Mouse (Mus musculus) heart, embryonic 14.5 days (tissue): Measurements from ENCODE around the gene Calcr. TPM values are rescaled to one million over a fixed set of nuclear protein-coding genes. Genes with fewer than 3 reads are reported as not detected.

Experiments used
- ATAC-seq: fragments of 200-750 bp; cut with Nextera tagmentation; 2 replicates; pipeline ENCODE4 v1.8.0; 2017; ENCODE audit warnings: low read depth, moderate TSS enrichment; ENCODE audit not compliant: insufficient number of reproducible peaks, insufficient read depth, low FRiP score
- H3K27ac ChIP-seq, 2 experiments: fragments of 200-500 bp in 1 of 2; fragments of 300-500 bp in 1 of 2; sonication (generic) in 1 of 2; replicated peaks in 1 of 2; 2 replicates each; pipeline ENCODE4 v1.5.1; 2012 to 2014; ENCODE audit warnings: low read depth in 2 of 2, low read length in 2 of 2, control low read depth in 1 of 2, mild to moderate bottlenecking in 1 of 2, mixed read lengths in 1 of 2; ENCODE audit not compliant: control insufficient read depth in 1 of 2, insufficient read depth in 1 of 2
- H3K27me3 ChIP-seq: fragments of 300-500 bp; sonication (generic); 2 replicates; pipeline ENCODE4 v1.6.1; 2014; ENCODE audit warnings: mild to moderate bottlenecking, low read length, control low read depth; ENCODE audit not compliant: control insufficient read depth, insufficient read depth
- H3K36me3 ChIP-seq: fragments of 300-500 bp; sonication (generic); 2 replicates; pipeline ENCODE4 v1.6.1; 2014; ENCODE audit warnings: mild to moderate bottlenecking, control low read depth, low read length, mixed read lengths; ENCODE audit not compliant: control insufficient read depth, insufficient read depth
- H3K4me1 ChIP-seq, 2 experiments: fragments of 200-500 bp in 1 of 2; fragments of 300-500 bp in 1 of 2; sonication (generic) in 1 of 2; 2 replicates each; pipeline ENCODE4 v1.6.1; 2012 to 2014; ENCODE audit warnings: low read length in 2 of 2, control low read depth in 1 of 2, mixed read lengths in 1 of 2; ENCODE audit not compliant: control insufficient read depth in 2 of 2, insufficient read depth in 2 of 2
- H3K4me2 ChIP-seq: fragments of 300-500 bp; sonication (generic); 2 replicates; pipeline ENCODE4 v1.6.1; 2014; ENCODE audit warnings: mild to moderate bottlenecking, low read length
- H3K4me3 ChIP-seq, 2 experiments: fragments of 200-500 bp in 1 of 2; fragments of 300-500 bp in 1 of 2; sonication (generic) in 1 of 2; 2 replicates each; pipeline ENCODE4 v1.5.1; 2012 to 2014; ENCODE audit warnings: low read length in 2 of 2, mild to moderate bottlenecking in 2 of 2, control low read depth in 1 of 2, low read depth in 1 of 2, moderate library complexity in 1 of 2; ENCODE audit not compliant: control insufficient read depth in 1 of 2, insufficient read depth in 1 of 2
- H3K9ac ChIP-seq: fragments of 300-500 bp; sonication (generic); 2 replicates; pipeline ENCODE4 v1.6.1; 2014; ENCODE audit warnings: mild to moderate bottlenecking, low read length
- H3K9me3 ChIP-seq: fragments of 300-500 bp; sonication (generic); 2 replicates; pipeline ENCODE4 v1.6.1; 2016; ENCODE audit warnings: low read length, control low read depth; ENCODE audit not compliant: control insufficient read depth
- WGBS: fragments of 180-500 bp; shearing (Covaris S2); extraction: QIAGEN DNeasy Blood & Tissue Kit; methylation state at CpG from one replicate; pipeline ENCODE4 v1.1.7; 2014; 5-methylcytosine and 5-hydroxymethylcytosine counted together
- polyA plus RNA-seq: library from polyadenylated mRNA; unstranded; fragments of >200 nt; fragmentation: Nextera tagmentation; extraction: Ambion mirVana; gene quantifications from 2 replicates; pipeline ENCODE4 v1.2.1, GENCODE M21; 2014

The Calcr gene
- 0.49 and 0.94 TPM in 2 replicates for polyA plus RNA-seq

DNA sequence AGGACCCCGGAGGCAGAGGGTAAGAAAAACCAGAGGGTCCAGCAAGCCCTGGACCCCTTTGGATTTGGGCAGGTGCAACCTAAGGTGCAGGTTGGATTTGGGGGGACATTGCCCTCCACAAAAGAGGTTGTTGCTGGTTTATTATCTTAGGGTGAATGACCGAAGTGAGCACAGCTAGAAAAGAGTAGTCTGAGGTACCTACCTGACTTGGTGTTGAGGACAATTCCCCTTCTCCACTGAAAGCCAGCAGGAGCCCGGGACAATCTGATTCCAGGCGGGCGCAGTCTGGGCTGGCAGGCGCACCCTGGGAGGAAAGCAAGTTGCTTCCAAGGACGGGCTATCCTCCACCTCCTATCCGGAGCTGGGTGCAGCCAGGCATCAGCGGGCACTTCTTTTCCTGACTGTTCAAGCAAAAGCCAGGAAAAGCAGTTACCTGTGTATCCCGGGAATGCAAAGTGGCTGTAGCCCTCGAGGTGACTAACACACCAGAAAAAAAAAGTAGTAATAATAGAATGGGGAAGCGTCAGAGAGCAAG is at the start of gene Calcr:
TSS of gene Calcr (minus strand) at position 485 of the 535 bp plus-strand sequence.
- Histone ChIP-seq H3K9me3 (no peaks in the 10 kb centered on the region), H3K9ac (peak within 1 kb of the TSS; percentile 25; the same call in 1 of the 2 replicates), H3K27ac (no peak within 1 kb of the TSS), H3K27me3 (peaks cover 46% of the 10 kb centered on the region), H3K4me1 (peaks cover 0 to 9% of the 10 kb centered on the region in 2 experiments; a peak in 1 of 4 replicates), H3K36me3 (no peaks in the 10 kb centered on the region), H3K4me3 (peak within 1 kb of the TSS; percentile 39 to 52), H3K4me2 (peak within 1 kb of the TSS; percentile 90)
- 3% methylated on average over 12 of the region's 12 CpGs for WGBS
- no peak for ATAC-seq

DNA sequence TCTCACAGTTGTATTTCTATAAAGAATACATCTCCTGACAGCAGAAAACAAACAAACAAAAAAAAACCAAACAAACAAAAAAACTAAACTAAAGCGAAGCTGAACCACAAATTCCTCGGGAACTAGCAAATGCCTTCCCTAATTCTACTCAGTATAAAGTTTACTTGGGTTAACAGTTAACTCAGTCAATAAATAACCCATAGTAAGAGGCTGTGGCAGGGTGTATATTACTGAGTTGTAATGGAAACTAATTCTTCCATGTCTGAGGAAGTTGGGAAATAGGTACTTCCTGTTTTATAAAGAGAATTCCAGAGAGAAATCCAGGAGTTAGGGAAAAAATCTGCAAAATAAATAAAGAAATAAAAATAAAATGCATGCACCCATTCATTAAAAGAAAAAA is 3.0 kb upstream of the Calcr start:
- Histone ChIP-seq H3K9ac (no peak overlapping the region), H3K36me3 (no peaks in the 10 kb centered on the region), H3K4me1 (peaks cover 0 to 9% of the 10 kb centered on the region in 2 experiments; a peak in 1 of 4 replicates), H3K4me3 (no peak overlapping the region), H3K9me3 (no peaks in the 10 kb centered on the region), H3K4me2 (no peak overlapping the region), H3K27ac (no peak overlapping the region), H3K27me3 (peaks cover 39% of the 10 kb centered on the region)
- no peak for ATAC-seq
- WGBS: 80% methylated on average over 2 of the region's 2 CpGs

DNA sequence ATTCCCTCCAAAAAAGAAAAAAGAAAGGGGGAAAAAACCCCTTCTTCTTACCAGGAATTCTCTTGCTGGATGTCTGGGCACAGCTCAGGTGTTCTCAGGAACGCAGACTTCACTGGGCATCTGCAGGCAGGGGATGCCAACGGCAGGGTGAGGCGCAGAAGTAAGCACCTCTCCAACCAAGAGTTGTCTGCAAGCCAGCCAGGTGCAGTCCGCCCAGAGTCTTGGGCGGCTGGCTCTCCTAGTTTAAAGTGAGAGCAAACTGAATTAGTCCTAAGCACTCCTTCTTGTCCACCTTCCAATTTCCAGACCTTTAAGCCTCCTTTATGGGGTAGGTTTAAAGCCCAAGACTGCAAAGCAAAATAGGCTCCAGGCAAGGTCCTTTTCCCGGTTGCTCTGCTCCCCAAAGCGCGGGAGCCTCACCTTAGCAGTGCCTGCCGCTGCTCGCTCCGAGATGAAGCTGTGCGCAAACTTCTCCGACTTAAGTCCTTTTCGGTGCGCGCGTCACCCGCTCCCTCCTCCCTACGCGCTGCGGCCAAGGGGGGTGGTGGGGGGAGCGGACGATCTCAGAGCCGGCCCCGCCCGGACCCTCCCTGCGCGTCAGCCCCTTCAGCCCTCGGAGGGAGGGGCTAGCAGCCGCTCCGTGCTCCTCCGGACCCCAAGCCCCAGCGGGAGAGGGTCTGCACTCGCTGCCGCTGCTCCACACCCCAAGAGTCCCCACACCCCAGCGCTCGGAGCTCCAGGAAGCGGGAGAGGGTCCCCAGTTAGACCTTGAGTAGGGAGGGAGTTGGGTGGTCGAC is 1.1 kb downstream of the Calcr start:
- H3K4me3 ChIP-seq: peak overlapping the region; percentile 39 to 52
- WGBS: under 1% methylated on average over 27 of the region's 39 CpGs
- H3K4me1 ChIP-seq: peaks cover 0 to 9% of the 10 kb centered on the region in 2 experiments; a peak in 1 of 4 replicates
- H3K4me2 ChIP-seq: peak overlapping the region; percentile 90
- H3K27ac ChIP-seq: no peak overlapping the region
- H3K9me3 ChIP-seq: no peaks in the 10 kb centered on the region
- no peaks in the 10 kb centered on the region for H3K36me3 ChIP-seq
- H3K9ac ChIP-seq: peak overlapping the region; percentile 25; the same call in 1 of the 2 replicates
- H3K27me3 ChIP-seq: peaks cover 46% of the 10 kb centered on the region
- ATAC-seq: no peak

DNA sequence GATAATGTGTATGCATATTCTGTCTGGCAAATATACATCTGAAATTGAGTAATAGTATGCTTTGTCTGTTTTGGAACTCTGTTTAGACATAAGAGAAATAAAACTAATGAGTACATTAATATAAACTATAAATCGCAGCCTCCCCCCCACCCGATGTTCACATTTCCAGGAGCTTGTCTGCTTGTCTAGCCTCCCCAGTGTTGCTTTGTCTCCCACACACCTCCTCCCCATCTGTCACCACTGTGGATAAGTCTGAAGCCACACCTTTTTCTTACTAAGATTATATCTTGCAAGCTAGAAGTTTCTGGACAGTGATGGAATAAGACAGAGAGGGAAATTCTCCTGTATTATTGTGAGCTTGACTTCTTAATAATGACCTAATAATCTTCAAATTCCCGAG is 12.9 kb downstream of the Calcr start:
- no peaks in the 10 kb centered on the region for H3K36me3 ChIP-seq
- H3K4me3 ChIP-seq: no peak overlapping the region
- H3K4me1 ChIP-seq: no peaks in the 10 kb centered on the region
- H3K9ac ChIP-seq: no peak overlapping the region
- H3K27me3 ChIP-seq: no peaks in the 10 kb centered on the region
- H3K9me3 ChIP-seq: no peaks in the 10 kb centered on the region
- no peak overlapping the region for H3K27ac ChIP-seq
- no peak for ATAC-seq
- no peak overlapping the region for H3K4me2 ChIP-seq
- WGBS: 62% methylated on average over 3 of the region's 3 CpGs

GRCm38 (mm10) chr6:3749624-3750023 is 14.9 kb downstream of the Calcr start:
- H3K36me3 ChIP-seq: no peaks in the 10 kb centered on the region
- H3K4me1 ChIP-seq: no peaks in the 10 kb centered on the region
- no peak overlapping the region for H3K4me2 ChIP-seq
- H3K27me3 ChIP-seq: no peaks in the 10 kb centered on the region
- no peak overlapping the region for H3K4me3 ChIP-seq
- H3K9ac ChIP-seq: no peak overlapping the region
- no peak for ATAC-seq
- WGBS: 77% methylated on average over 5 of the region's 5 CpGs
- no peak overlapping the region for H3K27ac ChIP-seq
- H3K9me3 ChIP-seq: no peaks in the 10 kb centered on the region

GRCm38 (mm10) chr6:3745546-3745945 is 19.0 kb downstream of the Calcr start:
- Histone ChIP-seq H3K9me3 (no peaks in the 10 kb centered on the region), H3K27me3 (no peaks in the 10 kb centered on the region), H3K27ac (no peak overlapping the region), H3K4me3 (no peak overlapping the region), H3K9ac (no peak overlapping the region), H3K36me3 (no peaks in the 10 kb centered on the region), H3K4me1 (peaks cover 0 to 2% of the 10 kb centered on the region in 2 experiments; a peak in 1 of 4 replicates), H3K4me2 (no peak overlapping the region)
- no peak for ATAC-seq
- 30% methylated on average over 2 of the region's 2 CpGs for WGBS

DNA sequence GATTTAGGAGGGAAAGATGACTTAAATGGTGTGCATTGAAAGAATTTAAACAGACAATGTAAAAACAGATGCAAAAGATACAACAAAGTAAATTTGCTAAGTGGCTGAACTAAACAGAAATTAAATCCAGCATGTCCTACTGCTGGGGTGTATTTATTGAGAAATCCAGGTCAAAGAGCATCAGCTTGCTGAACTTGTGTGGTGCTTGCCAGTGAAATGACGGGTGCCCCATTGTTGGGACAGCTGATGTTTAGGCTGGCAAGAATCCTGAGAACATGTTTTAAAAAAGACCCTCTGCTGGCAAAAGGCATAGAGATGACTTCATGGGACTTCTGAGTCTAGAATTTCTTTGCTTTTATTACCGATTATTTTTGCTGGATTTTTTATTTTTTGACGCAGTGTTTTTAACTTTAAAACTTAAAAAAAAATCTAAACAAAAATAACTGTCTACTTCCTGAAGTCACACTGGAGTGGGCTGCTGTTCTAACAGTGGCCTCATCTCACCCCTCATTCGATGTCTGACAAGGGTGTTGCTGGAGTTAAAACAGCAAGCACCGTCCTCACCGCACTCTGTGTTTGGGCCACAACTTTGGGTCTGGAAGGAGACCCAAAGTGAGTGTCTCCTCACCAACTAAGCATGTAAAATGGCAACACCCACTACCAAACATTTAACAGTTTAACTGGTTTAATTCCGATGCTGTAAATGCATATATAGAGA is 22.4 kb downstream of the Calcr start:
- H3K4me2 ChIP-seq: no peak overlapping the region
- 65% methylated on average over 7 of the region's 7 CpGs for WGBS
- no peak overlapping the region for H3K4me3 ChIP-seq
- no peaks in the 10 kb centered on the region for H3K9me3 ChIP-seq
- peaks cover 0 to 2% of the 10 kb centered on the region in 2 experiments; a peak in 1 of 4 replicates for H3K4me1 ChIP-seq
- H3K27ac ChIP-seq: no peak overlapping the region
- ATAC-seq: no peak
- no peak overlapping the region for H3K9ac ChIP-seq
- H3K27me3 ChIP-seq: no peaks in the 10 kb centered on the region
- no peaks in the 10 kb centered on the region for H3K36me3 ChIP-seq
